Mouse (Mus musculus) embryonic fibroblast, embryonic 13.5 days (primary cell): ENCODE data around the gene Auts2.

Experiments used
- CTCF ChIP-seq: IDR thresholded peaks from 2 replicates; pipeline ENCODE4 v1.5.1; 2011; ENCODE audit warnings: mild to moderate bottlenecking, control low read depth, low read length, moderate library complexity, borderline replicate concordance; ENCODE audit not compliant: insufficient read depth
- POLR2A ChIP-seq: IDR thresholded peaks from 2 replicates; pipeline ENCODE4 v1.6.1; 2011; ENCODE audit warnings: low read depth, mild to moderate bottlenecking, control low read depth, low read length, moderate library complexity

GRCm38 (mm10) chr5:131806350-131806749 is 736.8 kb downstream of the Auts2 start:
- TF ChIP-seq CTCF, result no peak
- no peak for TF ChIP-seq POLR2A
